Mouse (Mus musculus) myocyte (in vitro differentiated cells): Measurements from ENCODE around the gene Fam118a. TPM values are rescaled to one million over a fixed set of nuclear protein-coding genes. Genes with fewer than 3 reads are reported as not detected.

Experiments
- H3K27me3 ChIP-seq: one replicate; pipeline ENCODE4 v1.6.1; 2011; ENCODE audit not compliant: control insufficient read depth, insufficient read depth, insufficient read length
- H3K36me3 ChIP-seq: one replicate; pipeline ENCODE4 v1.6.1; 2011; ENCODE audit not compliant: control insufficient read depth, insufficient read depth
- H3K4me2 ChIP-seq: one replicate; pipeline ENCODE4 v1.6.1; 2011; ENCODE audit warnings: low read depth, control low read depth
- H3K4me3 ChIP-seq: one replicate; pipeline ENCODE4 v1.5.1; 2011; ENCODE audit warnings: mild to moderate bottlenecking, control low read depth, moderate library complexity
- H3K79me2 ChIP-seq: one replicate; pipeline ENCODE4 v1.6.1; 2011; ENCODE audit not compliant: control insufficient read depth, insufficient read depth
- H3ac ChIP-seq: one replicate; pipeline ENCODE4 v1.6.1; 2011; ENCODE audit not compliant: control insufficient read depth, insufficient read length
- CEBPB ChIP-seq: IDR thresholded peaks from 2 replicates; pipeline ENCODE4 v1.6.1; 2011; ENCODE audit warnings: mild to moderate bottlenecking, moderate library complexity; ENCODE audit not compliant: poor library complexity, insufficient read depth, severe bottlenecking
- E2F4 ChIP-seq: IDR thresholded peaks from one replicate; pipeline ENCODE4 v1.6.1; 2011; ENCODE audit warnings: mild to moderate bottlenecking, control low read depth, moderate library complexity; ENCODE audit not compliant: insufficient read depth
- MAX ChIP-seq: IDR thresholded peaks from one replicate; pipeline ENCODE4 v1.6.1; 2011; ENCODE audit warnings: low read depth, mild to moderate bottlenecking, control low read depth
- MYOD1 ChIP-seq, 3 experiments: IDR thresholded peaks; one replicate each; pipeline ENCODE4 v1.6.1; 2011; ENCODE audit warnings: control low read depth in 2 of 3, low read depth in 2 of 3, mild to moderate bottlenecking in 2 of 3, moderate library complexity in 1 of 3; ENCODE audit not compliant: insufficient read length in 2 of 3, control insufficient read depth in 1 of 3
- MYOG ChIP-seq, 3 experiments: IDR thresholded peaks; one replicate each; pipeline ENCODE4 v1.6.1; 2011; ENCODE audit warnings: control low read depth in 2 of 3, low read depth in 2 of 3, mild to moderate bottlenecking in 2 of 3; ENCODE audit not compliant: insufficient read length in 2 of 3, control insufficient read depth in 1 of 3, insufficient read depth in 1 of 3
- POLR2A ChIP-seq: IDR thresholded peaks from one replicate; pipeline ENCODE4 v1.6.1; 2011; ENCODE audit warnings: low read depth, mild to moderate bottlenecking, control low read depth, moderate library complexity; ENCODE audit not compliant: insufficient read length
- POLR2AphosphoS2 ChIP-seq: IDR thresholded peaks from one replicate; pipeline ENCODE4 v1.6.1; 2011; ENCODE audit warnings: low read depth, control low read depth; ENCODE audit not compliant: insufficient read length
- REST ChIP-seq: IDR thresholded peaks from one replicate; pipeline ENCODE4 v1.6.1; 2011; ENCODE audit warnings: mild to moderate bottlenecking, control low read depth, moderate library complexity; ENCODE audit not compliant: insufficient read depth, insufficient read length
- SRF ChIP-seq: IDR thresholded peaks from one replicate; pipeline ENCODE4 v1.6.1; 2011; ENCODE audit warnings: low read depth; ENCODE audit not compliant: control insufficient read depth, insufficient read length
- TCF12 ChIP-seq: IDR thresholded peaks from one replicate; pipeline ENCODE4 v1.6.1; 2011; ENCODE audit warnings: mild to moderate bottlenecking, control low read depth; ENCODE audit not compliant: poor library complexity, insufficient read depth, severe bottlenecking
- TCF3 ChIP-seq: IDR thresholded peaks from one replicate; pipeline ENCODE4 v1.6.1; 2011; ENCODE audit warnings: low read depth, control low read depth; ENCODE audit not compliant: insufficient read length
- USF1 ChIP-seq: IDR thresholded peaks from one replicate; pipeline ENCODE4 v1.6.1; 2011; ENCODE audit warnings: low read depth, mild to moderate bottlenecking, control low read depth, moderate library complexity
- polyA plus RNA-seq: library from polyadenylated mRNA; unstranded; fragments of >200 nt; fragmentation: generic; extraction: Trizol; gene quantifications from one replicate; pipeline ENCODE4 v1.2.1, GENCODE M21; 2012; ENCODE audit warnings: missing spikeins

Fam118a gene
- polyA plus RNA-seq, 1 experiment: 16.0 TPM

DNA sequence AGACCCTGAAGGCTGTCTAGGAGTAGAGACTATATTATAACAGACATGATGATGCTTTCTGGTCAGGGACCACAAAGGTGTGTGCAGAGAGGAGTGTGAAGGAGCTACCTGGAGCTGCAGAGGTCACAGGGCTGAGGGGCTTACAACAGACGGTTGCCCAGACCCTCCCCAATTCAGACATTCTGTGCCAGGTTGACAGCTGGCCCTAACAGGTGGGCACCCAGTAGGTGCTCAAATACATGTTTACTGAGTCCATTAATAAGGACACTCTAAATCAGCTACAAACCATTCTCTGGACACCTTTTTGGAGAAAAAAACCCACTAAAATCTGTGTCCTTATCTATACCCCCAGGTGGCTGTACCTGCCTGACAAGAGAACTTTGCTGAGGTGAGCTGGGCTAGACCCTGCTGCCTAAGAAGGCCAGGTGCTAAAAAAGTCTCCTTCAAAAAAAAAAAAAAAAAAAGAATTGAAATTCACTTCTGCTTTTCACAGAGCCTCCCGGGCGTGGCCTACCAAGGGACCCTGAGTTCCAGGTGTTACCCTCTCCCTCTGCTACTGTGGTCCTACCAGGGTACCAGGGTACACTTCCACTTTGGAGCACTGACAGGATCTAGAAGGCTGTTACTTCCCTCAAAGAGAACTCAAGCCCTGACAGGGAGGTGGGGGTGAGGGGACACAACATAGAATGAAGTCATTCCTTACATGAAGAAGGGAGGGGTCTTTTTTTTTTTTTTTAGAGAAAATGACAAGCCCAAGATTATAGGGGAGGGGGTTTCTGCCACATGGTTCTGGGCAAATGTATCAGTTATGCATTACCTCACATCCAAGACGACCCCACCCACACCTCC, 42.4 kb upstream of the Fam118a start:
- TF ChIP-seq REST (no peak), USF1 (no peak), E2F4 (no peak), CEBPB (no peak), TCF3 (no peak), MYOD1 (IDR thresholded peaks at IDR 0.05; ENCODE audit: control insufficient read depth in 1 of 3, insufficient read length in 2 of 3, low read depth in 2 of 3) (no peak), MAX (no peak), TCF12 (no peak)
- Histone ChIP-seq H3K36me3 (no peaks in the 10 kb centered on the region), H3K4me3 (peak overlapping the region; percentile 69), H3K4me2 (peak overlapping the region; percentile 78), H3K79me2 (peaks cover 31% of the 10 kb centered on the region), H3K27me3 (no peaks in the 10 kb centered on the region), H3ac (peak overlapping the region; percentile 95)

DNA sequence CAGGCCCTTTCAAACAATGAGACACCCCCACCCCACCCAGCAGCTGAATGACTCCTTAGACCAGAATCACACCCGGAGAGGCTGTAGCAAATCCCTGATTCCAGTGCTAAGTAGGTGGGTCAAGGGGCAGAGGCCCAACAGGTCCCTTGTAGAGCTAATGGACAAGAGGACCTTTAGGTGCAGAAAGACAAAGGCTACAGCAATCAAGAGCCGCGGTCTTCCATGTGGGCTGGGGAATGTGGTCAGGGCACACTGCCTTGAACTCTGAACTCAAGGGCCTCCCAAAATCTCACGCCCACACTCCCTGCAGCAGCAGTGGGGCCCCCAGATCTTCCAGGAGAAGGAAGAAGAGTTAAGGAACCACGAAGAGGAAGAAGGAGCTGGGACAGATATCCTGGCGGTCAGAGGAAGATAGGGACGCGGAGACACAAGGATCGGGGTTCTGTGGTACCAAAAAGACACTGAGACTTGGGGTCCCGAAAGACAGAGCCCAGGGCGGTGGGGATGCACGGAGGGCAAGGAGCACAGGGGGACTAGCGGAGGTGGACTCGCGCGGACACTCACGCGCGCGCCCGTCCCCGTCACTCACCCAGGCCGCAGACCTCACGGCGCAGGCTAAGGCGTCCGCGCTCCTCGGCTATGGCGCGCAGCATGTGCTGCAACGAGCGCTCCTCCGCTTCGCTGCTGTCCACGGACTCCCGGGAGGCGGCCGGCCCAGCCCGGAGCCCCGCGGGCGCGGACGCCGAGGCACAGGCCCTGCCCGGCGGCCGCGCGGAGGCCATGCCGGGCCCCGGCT, 41.5 kb upstream of the Fam118a start:
- H3K4me3 ChIP-seq: peak overlapping the region; percentile 69
- no peaks in the 10 kb centered on the region for H3K27me3 ChIP-seq
- TF ChIP-seq MYOG (IDR thresholded peaks at IDR 0.05; ENCODE audit: control insufficient read depth in 1 of 3, insufficient read depth in 1 of 3, insufficient read length in 2 of 3, low read depth in 2 of 3) (peak in 1 of 3 experiments; percentile 13), E2F4 (no peak)

DNA sequence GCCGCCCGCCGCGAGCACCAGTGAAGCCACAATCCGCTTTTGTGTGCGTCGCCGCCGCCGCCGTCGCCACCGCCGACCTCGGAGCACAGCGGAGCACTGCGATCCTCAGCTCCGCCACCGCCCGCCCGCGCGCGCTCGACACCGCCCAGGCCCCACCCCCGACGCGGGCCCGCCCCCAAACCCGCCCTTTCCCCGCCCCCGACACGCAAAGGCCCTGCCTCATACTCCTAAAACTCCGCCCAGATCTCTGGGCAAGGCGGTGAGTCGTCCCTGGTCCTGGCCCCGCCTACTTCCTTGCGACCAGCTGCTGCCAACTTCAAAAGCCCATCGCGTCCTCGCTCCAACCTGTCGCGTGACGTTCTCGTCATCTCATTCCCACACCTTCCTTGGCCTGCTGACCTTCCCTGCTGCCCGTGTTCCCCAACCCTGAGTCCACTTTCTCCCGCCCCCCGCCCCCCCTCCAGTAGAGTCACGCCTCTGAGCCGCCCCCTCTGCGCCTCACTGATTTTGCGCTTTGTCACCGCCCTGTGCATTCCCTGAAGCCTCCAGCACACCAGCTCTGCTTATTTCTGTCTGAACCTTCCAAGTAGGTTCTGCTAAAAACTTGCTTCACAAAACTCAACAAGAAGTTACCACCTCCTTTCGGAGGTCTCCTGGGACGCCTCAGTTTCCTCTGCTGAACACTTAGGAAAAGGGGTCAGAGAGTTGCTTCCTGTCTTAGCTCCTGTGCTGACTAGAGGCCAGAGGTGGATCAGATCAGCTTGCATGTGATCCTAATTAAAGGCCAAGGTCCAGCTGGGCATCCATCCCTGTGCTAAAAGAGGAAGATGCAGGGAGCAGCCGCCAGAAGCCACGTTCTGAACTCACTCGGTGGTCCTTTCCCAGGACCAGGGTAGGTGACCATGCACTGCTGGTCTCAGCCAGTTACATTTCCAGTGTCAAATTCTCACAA, 40.6 kb upstream of the Fam118a start, which contains the start of gene 5031439G07Rik:
5031439G07Rik (minus strand) TSS at position 678 of the 952 bp plus-strand sequence.
- Histone ChIP-seq H3K27me3 (no peaks in the 10 kb centered on the region), H3K79me2 (peaks cover 26% of the 10 kb centered on the region), H3K4me3 (peak within 1 kb of the TSS; percentile 69), H3K4me2 (peak within 1 kb of the TSS; percentile 78), H3K36me3 (no peaks in the 10 kb centered on the region), H3ac (peak within 1 kb of the TSS; percentile 95)
- TF ChIP-seq SRF (peak; percentile 71), MYOD1 (IDR thresholded peaks at IDR 0.05; ENCODE audit: control insufficient read depth in 1 of 3, insufficient read length in 2 of 3, low read depth in 2 of 3) (peak in 2 of 3 experiments; percentile 78 to 87), POLR2A (peak; percentile 92), MAX (no peak), REST (peak; percentile 49), USF1 (peak; percentile 20), E2F4 (no peak), TCF12 (no peak), POLR2AphosphoS2 (peak; percentile 94), TCF3 (peak; percentile 39), MYOG (IDR thresholded peaks at IDR 0.05; ENCODE audit: control insufficient read depth in 1 of 3, insufficient read depth in 1 of 3, insufficient read length in 2 of 3, low read depth in 2 of 3) (peak; percentile 75 to 89 (median 79))

More for the DNA sequence above, 41.5 kb upstream of the Fam118a start:
- H3K36me3 ChIP-seq: no peaks in the 10 kb centered on the region
- peaks cover 31% of the 10 kb centered on the region for H3K79me2 ChIP-seq
- H3ac ChIP-seq: peak overlapping the region; percentile 95
- peak overlapping the region; percentile 78 for H3K4me2 ChIP-seq

DNA sequence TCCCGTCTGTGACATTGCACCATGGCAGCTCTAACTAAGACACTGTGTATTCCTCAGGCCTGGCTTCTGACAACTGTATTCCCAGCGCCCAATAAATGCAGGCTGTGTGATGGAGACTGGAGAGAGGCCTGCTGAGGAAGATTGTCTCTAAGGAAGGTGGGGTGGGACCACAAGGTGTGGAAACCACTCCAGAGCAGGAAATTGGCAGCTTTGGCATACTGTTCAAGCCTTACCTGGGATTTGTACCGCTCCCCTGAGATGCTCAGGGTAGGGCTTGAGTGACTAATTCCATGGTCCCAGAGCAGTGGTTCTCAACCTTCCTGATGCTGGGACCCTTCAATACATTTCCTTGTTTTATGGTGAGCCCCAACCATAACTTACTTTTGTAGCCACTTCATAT, 39.6 kb upstream of the Fam118a start:
- H3K36me3 ChIP-seq: no peaks in the 10 kb centered on the region
- H3K4me3 ChIP-seq: no peak overlapping the region
- H3K4me2 ChIP-seq: no peak overlapping the region
- TF ChIP-seq POLR2AphosphoS2 (no peak), MYOG (IDR thresholded peaks at IDR 0.05; ENCODE audit: control insufficient read depth in 1 of 3, insufficient read depth in 1 of 3, insufficient read length in 2 of 3, low read depth in 2 of 3) (no peak), TCF12 (no peak), MAX (no peak), POLR2A (no peak), REST (no peak)
- no peak overlapping the region for H3ac ChIP-seq
- no peaks in the 10 kb centered on the region for H3K27me3 ChIP-seq
- peaks cover 22% of the 10 kb centered on the region for H3K79me2 ChIP-seq
